Mouse (Mus musculus): ENCODE measurements around the gene Samd8. TPM values are rescaled to one million over a fixed set of nuclear protein-coding genes. Genes with fewer than 3 reads are reported as not detected.
A peak's percentile ranks its signal among the peaks of the same experiment; 100 is the strongest.

The Samd8 gene
- polyA plus RNA-seq, 1 experiment from 2014 or later: 8.1 TPM

DNA sequence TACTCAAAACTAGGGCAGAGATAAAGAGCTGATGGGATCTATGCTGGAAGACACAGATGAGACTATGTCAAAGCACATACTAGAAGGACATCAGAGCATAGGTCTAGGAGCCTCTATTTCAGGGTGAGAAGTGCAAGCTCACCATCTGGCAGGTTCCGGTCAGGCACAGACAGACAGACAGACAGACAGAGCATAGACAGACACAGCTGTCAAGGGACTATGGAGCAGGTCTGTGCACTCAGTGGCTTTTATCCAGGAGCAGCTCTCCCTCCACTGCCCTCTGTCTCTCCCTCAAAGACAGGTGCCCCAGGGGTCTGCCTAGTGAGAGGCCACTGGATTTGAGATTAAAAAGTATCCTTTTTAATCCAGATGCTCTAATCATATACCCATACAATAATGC, 6.2 kb upstream of the Samd8 start:
- 88% methylated on average over 1 of the region's 1 CpGs for WGBS
- ATAC-seq (replicated peaks; ENCODE audit: low FRiP score, low read depth) (no peak), DNase-seq (ENCODE audit: low spot score) (no peak)
- no peak overlapping the region for H3K9ac ChIP-seq (ENCODE audit: low read depth, low read length)
- no peak overlapping the region for H3K27ac ChIP-seq
- no peaks in the 10 kb centered on the region for H3K4me1 ChIP-seq (replicated peaks; ENCODE audit: insufficient read depth, low read length)
- no peak overlapping the region for H3K4me2 ChIP-seq (ENCODE audit: low read length)
- no peak for TF ChIP-seq CTCF (IDR thresholded peaks at IDR 0.05; ENCODE audit: low read depth)
- H3K4me3 ChIP-seq (replicated peaks; ENCODE audit: low read depth, low read length): no peak overlapping the region
- no peaks in the 10 kb centered on the region for H3K27me3 ChIP-seq (ENCODE audit: insufficient read depth, low read length)
- no peaks in the 10 kb centered on the region for H3K9me3 ChIP-seq (replicated peaks; ENCODE audit: low read length)
- no peaks in the 10 kb centered on the region for H3K36me3 ChIP-seq (ENCODE audit: insufficient read depth, low read length)

DNA sequence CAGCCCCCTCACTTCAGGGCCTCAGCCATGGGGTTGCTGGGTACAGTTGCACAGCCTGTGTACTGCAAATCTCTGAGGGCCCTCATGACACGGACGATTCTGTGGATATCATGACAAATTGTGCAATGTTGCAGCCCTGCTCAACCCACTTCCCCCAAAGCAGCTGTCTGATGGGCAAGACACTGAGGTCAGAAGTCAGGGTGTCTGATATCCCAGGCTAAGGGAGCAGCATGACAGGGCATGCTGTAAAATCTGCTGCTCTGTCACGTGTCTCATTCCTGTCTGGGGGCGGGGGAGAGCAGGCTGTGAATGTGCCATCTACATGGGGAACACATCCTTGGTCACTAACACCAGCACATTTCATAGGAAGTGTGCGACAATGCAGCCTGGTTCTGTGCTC, 5.2 kb upstream of the Samd8 start:
- no peaks in the 10 kb centered on the region for H3K9me3 ChIP-seq (replicated peaks; ENCODE audit: low read length)
- 51% methylated on average over 5 of the region's 5 CpGs for WGBS
- no peak for TF ChIP-seq CTCF (IDR thresholded peaks at IDR 0.05; ENCODE audit: low read depth)
- no peak overlapping the region for H3K4me2 ChIP-seq (ENCODE audit: low read length)
- no peak overlapping the region for H3K9ac ChIP-seq (ENCODE audit: low read depth, low read length)
- ATAC-seq (replicated peaks; ENCODE audit: low FRiP score, low read depth) (no peak), DNase-seq (ENCODE audit: low spot score) (no peak)
- H3K27ac ChIP-seq: no peak overlapping the region
- H3K4me3 ChIP-seq (replicated peaks; ENCODE audit: low read depth, low read length): no peak overlapping the region
- no peaks in the 10 kb centered on the region for H3K27me3 ChIP-seq (ENCODE audit: insufficient read depth, low read length)
- H3K4me1 ChIP-seq (replicated peaks; ENCODE audit: insufficient read depth, low read length): 0 out of 2 replicates have a peak, but pooled peaks cover 4% of the 10 kb centered on the region
- H3K36me3 ChIP-seq (ENCODE audit: insufficient read depth, low read length): no peaks in the 10 kb centered on the region

DNA sequence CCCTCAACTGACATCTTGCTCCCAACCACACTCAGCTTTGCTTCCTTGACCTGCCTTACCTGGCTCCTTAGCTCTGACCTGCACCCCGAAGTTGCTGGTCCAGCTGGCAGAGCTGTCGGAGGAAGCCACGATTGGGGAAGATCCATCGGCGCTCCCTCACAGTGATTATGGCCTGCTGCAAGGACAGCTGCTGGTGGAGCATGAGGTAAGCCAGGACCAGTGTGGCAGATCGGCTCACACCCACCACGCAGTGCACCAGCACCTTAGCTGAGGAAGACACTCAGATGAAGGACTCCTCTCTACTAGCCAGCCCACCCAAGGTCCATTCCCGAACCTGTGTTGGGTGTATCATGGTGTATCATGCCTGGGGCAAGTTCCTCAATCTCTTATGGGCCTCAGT, 4.1 kb upstream of the Samd8 start:
- Histone ChIP-seq H3K9ac (ENCODE audit: low read depth, low read length) (no peak overlapping the region), H3K4me3 (replicated peaks; ENCODE audit: low read depth, low read length) (no peak overlapping the region), H3K4me1 (replicated peaks; ENCODE audit: insufficient read depth, low read length) (0 out of 2 replicates have a peak, but pooled peaks cover 4% of the 10 kb centered on the region), H3K27me3 (ENCODE audit: insufficient read depth, low read length) (no peaks in the 10 kb centered on the region), H3K9me3 (replicated peaks; ENCODE audit: low read length) (no peaks in the 10 kb centered on the region), H3K27ac (no peak overlapping the region), H3K4me2 (ENCODE audit: low read length) (no peak overlapping the region), H3K36me3 (ENCODE audit: insufficient read depth, low read length) (no peaks in the 10 kb centered on the region)
- ATAC-seq (replicated peaks; ENCODE audit: low FRiP score, low read depth) (no peak), DNase-seq (ENCODE audit: low spot score) (no peak)
- WGBS: 90% methylated on average over 8 of the region's 8 CpGs
- no peak for TF ChIP-seq CTCF (IDR thresholded peaks at IDR 0.05; ENCODE audit: low read depth)

DNA sequence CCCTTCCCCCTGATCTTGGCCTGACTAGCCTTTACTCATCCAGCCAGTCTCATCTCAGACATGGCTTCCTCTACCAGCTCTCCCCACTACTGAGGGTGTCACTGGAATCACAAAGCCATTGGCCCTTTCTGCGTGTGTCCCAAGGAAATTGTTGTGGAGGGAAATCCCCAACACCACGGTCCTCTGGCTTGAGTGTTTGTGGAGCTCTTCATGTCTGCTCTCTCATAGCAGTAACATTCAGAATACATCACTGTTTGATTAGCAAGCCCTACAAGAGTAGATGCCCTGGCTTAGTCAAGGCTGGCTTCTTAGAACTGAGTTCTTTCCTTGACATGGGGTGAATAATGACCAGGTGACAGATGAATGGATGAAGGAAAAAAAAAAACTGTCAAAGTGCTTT, 3.5 kb upstream of the Samd8 start:
- DNase-seq (ENCODE audit: low spot score) (no peak), ATAC-seq (replicated peaks; ENCODE audit: low FRiP score, low read depth) (no peak)
- Histone ChIP-seq H3K4me2 (ENCODE audit: low read length) (no peak overlapping the region), H3K9me3 (replicated peaks; ENCODE audit: low read length) (no peaks in the 10 kb centered on the region), H3K4me1 (replicated peaks; ENCODE audit: insufficient read depth, low read length) (peaks cover 6% of the 10 kb centered on the region; the same call in 1 of the 2 replicates), H3K9ac (ENCODE audit: low read depth, low read length) (no peak overlapping the region), H3K27me3 (ENCODE audit: insufficient read depth, low read length) (no peaks in the 10 kb centered on the region), H3K27ac (no peak overlapping the region), H3K36me3 (ENCODE audit: insufficient read depth, low read length) (no peaks in the 10 kb centered on the region), H3K4me3 (replicated peaks; ENCODE audit: low read depth, low read length) (no peak overlapping the region)
- 69% methylated on average over 2 of the region's 2 CpGs for WGBS
- no peak for TF ChIP-seq CTCF (IDR thresholded peaks at IDR 0.05; ENCODE audit: low read depth)

DNA sequence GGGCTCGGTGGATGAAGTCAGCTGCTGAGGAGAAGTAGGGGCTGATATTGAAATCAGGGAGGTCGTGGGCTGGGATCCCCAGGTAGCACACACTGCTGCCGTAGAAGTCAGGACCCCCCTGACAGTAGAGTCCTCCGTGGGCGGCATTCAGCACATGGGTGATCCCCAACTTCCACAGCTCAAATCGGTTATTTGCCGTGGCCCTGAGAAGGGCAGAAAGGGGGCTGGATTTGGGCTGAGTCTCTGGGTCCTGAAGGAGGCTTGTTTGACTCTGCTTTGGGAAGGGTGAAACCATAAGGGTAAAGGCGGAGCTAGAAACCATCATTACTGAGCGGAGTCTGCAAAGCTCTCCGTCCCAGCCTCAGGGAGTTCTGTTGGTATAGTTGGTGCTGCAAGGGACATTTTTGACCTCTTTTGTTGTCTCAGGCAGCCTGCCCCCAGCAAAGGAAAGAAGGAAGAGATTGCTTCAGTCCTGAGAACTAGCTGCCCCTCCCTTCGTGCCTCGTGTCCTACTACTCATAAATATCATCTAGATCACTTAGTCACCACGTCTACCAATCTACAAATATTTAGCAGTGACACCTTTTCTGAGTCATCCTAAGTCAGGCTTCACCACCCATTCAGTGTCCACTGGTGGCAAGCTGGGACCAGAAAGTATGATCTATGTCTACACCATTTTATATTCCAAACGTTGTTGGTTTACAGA, 2.7 kb upstream of the Samd8 start:
- Histone ChIP-seq H3K4me3 (replicated peaks; ENCODE audit: low read depth, low read length) (no peak overlapping the region), H3K9ac (ENCODE audit: low read depth, low read length) (no peak overlapping the region)
- WGBS: 71% methylated on average over 14 of the region's 14 CpGs

DNA sequence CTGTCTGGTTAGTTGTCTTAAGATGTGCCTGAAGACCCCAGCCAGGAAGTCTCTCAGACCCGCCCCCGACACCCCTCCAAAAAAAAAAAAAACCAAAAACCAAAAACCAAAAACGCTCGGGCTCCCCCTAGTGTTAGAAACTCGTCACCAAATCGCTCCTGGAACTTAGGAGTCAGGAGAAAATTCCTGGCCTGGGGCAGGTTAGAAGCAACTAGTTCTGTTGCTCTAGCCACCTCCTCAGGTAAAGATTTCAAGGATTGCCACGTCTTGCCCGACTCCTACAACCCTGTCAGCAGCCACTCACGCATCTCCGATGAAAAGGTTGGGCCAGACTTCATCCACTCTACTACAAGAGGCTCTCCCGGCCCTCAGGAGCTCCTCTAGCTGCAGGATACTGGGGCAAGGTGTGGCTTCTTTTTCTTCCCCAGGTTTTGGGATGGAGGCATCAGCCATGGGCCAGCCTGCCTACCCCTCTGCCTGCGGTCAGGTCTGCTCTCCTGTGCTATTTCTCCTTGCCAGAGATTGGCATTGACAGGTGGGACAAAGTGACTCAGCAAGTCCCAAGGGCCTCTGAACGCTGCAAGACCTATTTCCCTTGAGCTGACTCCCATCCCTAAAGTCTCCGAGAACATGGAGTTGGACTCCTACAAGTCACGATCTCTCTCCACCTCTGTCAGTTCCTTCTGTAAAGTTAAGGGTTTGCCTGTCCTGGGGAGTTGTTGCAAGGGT, 2.0 kb upstream of the Samd8 start:
- peaks cover 13% of the 10 kb centered on the region for H3K4me1 ChIP-seq (replicated peaks; ENCODE audit: insufficient read depth, low read length)
- TF ChIP-seq CTCF (IDR thresholded peaks at IDR 0.05; ENCODE audit: low read depth): peak; percentile 73
- WGBS: 42% methylated on average over 15 of the region's 15 CpGs
- H3K36me3 ChIP-seq (ENCODE audit: insufficient read depth, low read length): no peaks in the 10 kb centered on the region
- H3K27me3 ChIP-seq (ENCODE audit: insufficient read depth, low read length): no peaks in the 10 kb centered on the region
- no peak overlapping the region for H3K9ac ChIP-seq (ENCODE audit: low read depth, low read length)
- ATAC-seq (replicated peaks; ENCODE audit: low FRiP score, low read depth) (no peak), DNase-seq (ENCODE audit: low spot score) (peak; percentile 63)
- H3K27ac ChIP-seq: no peak overlapping the region
- H3K9me3 ChIP-seq (replicated peaks; ENCODE audit: low read length): no peaks in the 10 kb centered on the region
- no peak overlapping the region for H3K4me2 ChIP-seq (ENCODE audit: low read length)
- no peak overlapping the region for H3K4me3 ChIP-seq (replicated peaks; ENCODE audit: low read depth, low read length)

More for the DNA sequence above, 2.7 kb upstream of the Samd8 start:
- Histone ChIP-seq H3K27me3 (ENCODE audit: insufficient read depth, low read length) (no peaks in the 10 kb centered on the region), H3K4me2 (ENCODE audit: low read length) (no peak overlapping the region), H3K9me3 (replicated peaks; ENCODE audit: low read length) (no peaks in the 10 kb centered on the region), H3K4me1 (replicated peaks; ENCODE audit: insufficient read depth, low read length) (peaks cover 13% of the 10 kb centered on the region), H3K36me3 (ENCODE audit: insufficient read depth, low read length) (no peaks in the 10 kb centered on the region), H3K27ac (no peak overlapping the region)
- no peak for TF ChIP-seq CTCF (IDR thresholded peaks at IDR 0.05; ENCODE audit: low read depth)
- DNase-seq (ENCODE audit: low spot score): no peak
- no peak for ATAC-seq (replicated peaks; ENCODE audit: low FRiP score, low read depth)

Measured in kidney, postnatal 0 days (tissue).